Mouse (Mus musculus): ENCODE results near the gene Draxin.

The Draxin gene

GRCm38 (mm10) chr4:148083176-148083899 is 47.2 kb downstream of the Draxin start:
- no peak for DNase-seq (ENCODE audit: low read depth, low spot score)

GRCm38 (mm10) chr4:148082257-148083044 is 48.0 kb downstream of the Draxin start:
- DNase-seq (ENCODE audit: low read depth, low spot score) = no peak

GRCm38 (mm10) chr4:148081201-148081600 is 49.3 kb downstream of the Draxin start:
- DNase-seq (ENCODE audit: low read depth, low spot score) = no peak

- no peak for DNase-seq (ENCODE audit: low read depth, low spot score)
Observed at GRCm38 (mm10) chr4:148080597-148080973, 49.9 kb downstream of the Draxin start.

- DNase-seq (ENCODE audit: low read depth, low spot score) = no peak
Observed at GRCm38 (mm10) chr4:148079944-148080596, 50.4 kb downstream of the Draxin start.

- DNase-seq (ENCODE audit: low read depth, low spot score) = no peak
Observed at GRCm38 (mm10) chr4:148079212-148079611, 51.3 kb downstream of the Draxin start.

GRCm38 (mm10) chr4:148075881-148076280 is 54.6 kb downstream of the Draxin start:
- DNase-seq (ENCODE audit: low read depth, low spot score) = no peak

- DNase-seq (ENCODE audit: low read depth, low spot score) = no peak
Observed at GRCm38 (mm10) chr4:148075259-148075658, 55.2 kb downstream of the Draxin start.

- no peak for DNase-seq (ENCODE audit: low read depth, low spot score)
Observed at GRCm38 (mm10) chr4:148074521-148075189, 55.8 kb downstream of the Draxin start.

GRCm38 (mm10) chr4:148071508-148071907 is 59.0 kb downstream of the Draxin start:
- no peak for DNase-seq (ENCODE audit: low read depth, low spot score)

GRCm38 (mm10) chr4:148069602-148070218 is 60.8 kb downstream of the Draxin start:
- DNase-seq (ENCODE audit: low read depth, low spot score) = no peak

- DNase-seq (ENCODE audit: low read depth, low spot score) = no peak
Observed at GRCm38 (mm10) chr4:148067346-148067745, 63.2 kb downstream of the Draxin start.

GRCm38 (mm10) chr4:148066401-148066744 is 64.1 kb downstream of the Draxin start:
- DNase-seq (ENCODE audit: low read depth, low spot score) = no peak

- DNase-seq (ENCODE audit: low read depth, low spot score) = no peak
Observed at GRCm38 (mm10) chr4:148065702-148066400, 64.6 kb downstream of the Draxin start.

GRCm38 (mm10) chr4:148061086-148061480 is 69.4 kb downstream of the Draxin start:
- no peak for DNase-seq (ENCODE audit: low read depth, low spot score)

- no peak for DNase-seq (ENCODE audit: low read depth, low spot score)
Observed at GRCm38 (mm10) chr4:148060120-148061085, 70.1 kb downstream of the Draxin start.

- no peak for DNase-seq (ENCODE audit: low read depth, low spot score)
Observed at GRCm38 (mm10) chr4:148058993-148059392, 71.5 kb downstream of the Draxin start.

GRCm38 (mm10) chr4:148058218-148058819 is 72.2 kb downstream of the Draxin start:
- no peak for DNase-seq (ENCODE audit: low read depth, low spot score)

- DNase-seq (ENCODE audit: low read depth, low spot score) = no peak
Observed at GRCm38 (mm10) chr4:148057661-148058209, 72.8 kb downstream of the Draxin start.
